Mouse (Mus musculus): Measurements from ENCODE around the gene Nanos3.

Nanos3 gene

DNA sequence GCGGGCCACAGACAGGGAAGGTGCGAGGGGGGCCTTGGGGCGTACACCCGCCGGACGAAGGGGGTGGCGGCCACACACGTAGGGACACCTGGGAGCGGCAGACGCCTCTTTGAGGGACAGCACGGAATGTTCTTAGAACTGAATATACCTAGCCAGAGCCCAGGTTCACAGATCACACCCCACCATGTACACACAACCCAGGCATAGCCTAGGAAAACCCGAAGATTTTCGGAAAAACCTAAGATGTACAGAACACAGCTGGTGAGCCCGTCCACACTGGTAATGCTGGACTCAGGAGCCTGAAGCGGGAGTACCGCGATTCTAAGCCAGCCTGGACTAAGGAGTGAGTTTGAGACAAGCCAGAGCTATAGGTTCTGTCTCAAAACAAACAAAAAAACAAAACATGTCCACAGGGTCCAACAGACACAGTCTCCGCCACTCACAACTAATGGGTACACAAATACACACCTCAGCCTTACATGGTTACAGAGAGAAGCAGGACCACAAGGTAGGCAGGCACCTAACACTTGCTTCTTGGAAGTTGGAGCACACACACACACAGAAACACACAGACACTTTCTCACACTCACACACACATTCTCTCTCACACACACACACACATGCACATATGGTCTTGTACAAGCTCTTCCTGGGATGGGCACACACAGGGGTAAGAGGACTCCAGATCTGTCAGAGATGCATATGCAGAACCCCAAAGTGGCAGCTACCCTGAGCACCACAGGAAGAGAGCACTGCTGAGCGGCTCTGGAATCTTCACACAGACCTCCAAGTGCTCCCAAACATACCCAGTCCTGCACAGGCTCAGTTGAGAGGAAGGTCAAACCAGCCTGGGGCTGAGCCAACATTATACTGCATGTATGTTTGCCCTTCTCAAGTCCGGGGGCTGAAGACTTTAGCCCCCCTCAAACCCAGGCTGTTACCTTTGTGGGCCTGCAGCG, 653 bp downstream of the Nanos3 start:
- in situ Hi-C loops (cut with MboI, MseI) = no loop called here

DNA sequence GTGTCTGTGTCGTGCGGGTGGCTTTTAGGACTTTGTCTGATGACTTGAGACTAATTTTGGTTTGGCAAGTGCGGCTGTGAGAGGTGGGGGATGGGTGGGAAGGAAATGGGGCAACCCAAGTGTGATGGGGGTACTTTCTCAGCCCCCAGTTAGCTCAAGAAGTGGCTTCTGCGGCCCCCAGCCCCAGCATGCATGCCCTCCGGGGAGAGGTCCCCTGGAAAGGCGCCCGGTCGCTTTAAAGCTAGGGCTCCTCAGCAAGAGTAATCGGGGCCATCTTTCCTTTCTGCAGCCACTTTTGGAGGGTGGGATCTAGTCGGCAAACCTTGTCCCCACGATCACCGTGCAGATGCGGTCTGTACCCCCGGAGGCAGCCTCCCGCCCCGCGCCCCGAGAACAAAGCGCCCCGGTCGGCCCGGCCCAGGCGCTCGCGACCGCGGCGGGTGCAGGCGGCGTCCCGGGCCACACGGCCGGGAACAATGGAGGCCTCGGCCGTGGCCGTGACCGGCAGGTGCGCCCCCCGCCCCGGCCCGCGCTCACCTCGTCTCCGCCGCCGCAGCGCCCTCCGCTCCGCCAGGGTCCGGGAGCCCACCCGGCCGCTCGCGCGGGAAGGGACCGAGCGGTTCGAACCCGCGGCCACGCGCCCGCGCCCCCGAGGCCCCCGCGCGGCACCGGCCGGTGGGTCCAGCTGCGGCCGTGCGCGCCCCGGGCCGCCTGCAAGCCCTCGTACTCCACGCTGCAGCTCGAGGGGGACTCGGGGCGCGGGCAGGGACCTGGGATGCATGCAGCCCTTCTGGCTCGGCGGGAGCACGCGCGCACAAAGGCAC, 1.5 kb downstream of the Nanos3 start:
- in situ Hi-C loops (cut with MboI, MseI) = no loop called here

DNA sequence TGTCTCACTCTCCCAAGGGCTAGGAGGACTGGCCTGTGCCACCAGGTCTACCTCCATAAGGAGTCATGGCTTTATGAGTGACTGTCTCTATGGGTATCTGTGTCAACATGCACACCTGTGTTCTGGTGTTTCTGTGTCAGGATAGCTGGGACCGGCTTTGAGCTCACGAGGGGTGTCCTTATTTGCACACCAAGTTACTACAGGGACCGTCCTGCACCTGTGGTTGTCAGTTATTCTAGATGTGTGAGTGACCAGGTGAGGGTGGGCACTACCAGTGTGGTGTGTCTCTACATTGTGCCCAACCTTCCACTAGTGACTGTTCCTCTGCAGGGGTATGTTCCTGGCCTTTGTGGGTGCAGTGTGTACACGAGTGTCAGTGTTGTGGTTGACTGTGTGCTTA, 2.2 kb downstream of the Nanos3 start:
- in situ Hi-C loops (cut with MboI, MseI) = no loop called here

DNA sequence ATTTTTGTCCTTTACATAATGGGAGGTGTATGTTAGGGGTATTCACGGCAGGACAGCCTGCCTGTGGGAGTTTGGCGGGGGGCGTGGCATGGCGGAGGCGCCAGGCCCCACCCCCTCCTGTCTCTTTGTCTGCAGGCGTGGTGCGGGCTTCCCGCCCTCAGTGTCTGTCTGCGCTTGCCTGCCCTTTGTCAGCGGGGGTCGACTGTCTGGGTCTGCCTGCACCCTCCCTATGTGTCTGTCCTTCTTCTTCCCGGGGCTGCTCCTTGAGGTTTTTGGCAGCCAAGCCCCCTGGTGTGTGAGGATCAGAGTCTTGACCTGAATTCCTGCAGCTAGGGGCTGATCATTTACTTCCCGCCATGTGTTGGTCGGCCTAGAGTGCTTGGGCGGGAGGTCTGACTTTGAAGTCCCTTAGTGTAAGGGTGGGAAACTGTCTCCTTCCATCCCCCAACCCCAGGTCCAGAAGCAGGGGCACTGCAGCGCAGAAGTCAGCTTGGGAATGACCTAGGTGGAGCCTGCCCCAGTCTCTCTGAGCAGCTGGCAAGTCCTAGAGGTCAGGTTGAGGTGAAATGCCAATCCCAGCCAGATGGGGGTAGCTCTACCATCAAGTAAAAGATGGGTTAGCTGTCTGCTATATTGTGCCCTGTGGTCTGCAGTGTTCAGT, 4.4 kb downstream of the Nanos3 start:
- in situ Hi-C loops (cut with MboI, MseI) = no loop called here

DNA sequence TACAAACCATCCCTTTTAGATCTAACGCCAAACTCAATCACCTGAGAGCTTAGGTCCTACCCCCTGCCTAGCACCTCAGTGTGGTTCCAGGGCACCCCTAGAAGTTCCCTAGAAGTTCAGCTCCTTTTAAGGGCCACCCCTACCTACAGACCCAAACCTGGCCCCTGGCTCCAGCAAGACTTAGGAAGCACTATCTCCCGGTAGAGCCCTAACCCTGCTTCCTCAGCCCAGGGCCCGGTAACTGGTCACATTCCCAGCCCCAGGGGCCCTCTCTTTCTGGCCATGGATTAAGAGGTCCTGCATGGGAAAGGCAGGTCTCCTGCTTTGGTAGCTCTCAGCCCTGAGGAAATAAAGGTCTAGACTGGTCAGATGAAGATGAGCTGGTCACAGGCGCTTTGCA, 5.1 kb downstream of the Nanos3 start:
- in situ Hi-C loops (cut with MboI, MseI) = no loop called here

DNA sequence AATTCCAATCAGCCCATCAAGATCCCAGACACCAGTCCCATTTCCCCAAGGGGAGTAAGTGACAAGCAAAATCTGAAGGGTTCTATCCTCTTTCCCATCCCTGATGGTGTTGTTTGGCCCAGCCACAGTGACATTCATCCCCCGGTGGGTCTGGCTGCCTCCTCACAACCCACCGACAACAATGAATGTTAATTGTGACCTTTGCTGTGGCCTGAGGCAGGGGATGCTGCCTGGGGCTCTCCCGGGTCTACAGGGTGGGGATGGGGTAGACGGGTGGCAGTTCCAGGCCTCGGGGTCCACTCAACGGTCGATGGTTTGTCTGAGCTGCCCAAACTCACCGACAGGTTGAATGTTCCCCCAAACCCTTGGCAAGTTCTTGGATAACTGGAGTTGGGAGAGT, 6.4 kb downstream of the Nanos3 start:
- in situ Hi-C loops (cut with MboI, MseI) = no loop called here

DNA sequence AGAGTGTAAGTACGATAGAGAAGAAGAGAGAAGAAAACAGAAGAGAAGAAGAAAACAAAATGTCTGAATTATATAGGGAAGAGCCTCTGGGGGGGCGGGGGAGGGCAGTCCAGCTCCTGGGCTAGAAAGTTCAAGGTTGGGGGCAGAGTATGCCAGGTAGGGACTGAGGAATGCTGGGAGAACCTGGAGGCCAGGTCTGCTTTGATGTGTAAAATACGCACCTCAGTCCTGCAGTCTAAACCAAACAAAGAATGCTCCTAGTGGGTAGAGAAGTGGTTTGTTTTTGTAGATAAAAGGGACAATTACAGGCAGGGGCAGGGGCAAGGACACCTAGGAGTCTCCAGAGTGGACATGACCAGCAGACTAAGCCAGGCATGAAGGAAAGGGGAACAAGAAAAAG, 7.6 kb downstream of the Nanos3 start:
- in situ Hi-C loops (cut with MboI, MseI) = no loop called here

DNA sequence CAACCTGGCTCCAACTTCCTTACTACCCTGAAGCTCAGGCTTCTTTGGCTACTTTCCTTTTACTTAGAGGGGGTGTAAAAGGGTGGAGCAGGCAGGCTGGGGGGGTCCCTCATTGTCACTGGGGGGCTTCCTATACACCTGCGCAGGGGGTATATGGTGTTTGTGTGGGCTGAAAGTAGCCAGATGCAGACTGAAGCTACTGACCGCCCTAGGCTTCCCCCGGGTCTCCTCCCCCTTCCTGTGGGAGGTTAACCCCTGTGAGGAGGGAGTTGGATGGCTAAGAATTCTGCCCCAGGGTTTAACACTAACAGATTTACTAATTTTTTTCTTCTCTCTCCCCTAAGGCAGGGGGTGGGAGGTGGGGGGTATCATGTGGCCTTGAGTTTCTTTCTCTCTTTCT, 8.5 kb downstream of the Nanos3 start:
- in situ Hi-C loops (cut with MboI, MseI) = no loop called here

DNA sequence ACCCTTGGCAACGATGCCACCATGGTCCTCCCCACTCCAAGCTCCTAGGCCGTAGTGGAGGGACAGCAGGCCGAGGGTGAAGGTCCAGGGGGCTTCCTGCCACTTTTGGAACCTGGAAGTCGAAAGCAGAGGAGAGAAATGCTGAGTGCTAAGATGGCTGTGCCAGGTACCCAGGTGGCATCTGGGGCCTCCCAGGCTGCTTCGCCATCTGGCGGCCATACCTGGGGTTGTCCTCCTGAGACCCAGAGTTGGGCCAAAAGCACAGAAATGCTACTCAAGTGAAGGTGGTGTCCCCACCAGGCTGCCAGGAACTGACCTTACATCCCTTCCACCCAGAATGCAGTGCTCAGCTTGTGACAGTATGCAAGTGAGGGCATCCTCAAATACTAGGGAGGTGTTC, 11.2 kb downstream of the Nanos3 start:
- in situ Hi-C loops (cut with MboI, MseI) = no loop called here

DNA sequence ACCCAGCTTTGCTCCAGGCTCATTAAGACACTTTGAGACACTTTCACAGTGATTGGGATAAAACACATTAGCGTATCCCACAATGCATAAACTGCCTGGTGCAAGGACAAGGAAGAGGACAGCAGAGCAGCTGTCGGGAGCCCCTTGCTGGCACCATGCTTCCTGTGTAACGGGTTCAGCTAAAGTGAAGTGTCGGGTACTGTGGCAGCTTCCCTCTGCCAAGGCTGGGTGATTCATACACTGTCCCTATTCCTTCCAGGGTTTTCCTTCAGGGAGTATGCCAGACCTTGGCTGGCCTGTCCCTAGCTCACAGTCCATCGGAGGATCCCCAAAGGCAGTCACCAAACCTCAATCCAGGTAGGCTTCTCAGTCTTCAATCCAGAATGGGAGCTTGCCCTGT, 14.9 kb downstream of the Nanos3 start:
- in situ Hi-C loops (cut with MboI, MseI) = no loop called here

DNA sequence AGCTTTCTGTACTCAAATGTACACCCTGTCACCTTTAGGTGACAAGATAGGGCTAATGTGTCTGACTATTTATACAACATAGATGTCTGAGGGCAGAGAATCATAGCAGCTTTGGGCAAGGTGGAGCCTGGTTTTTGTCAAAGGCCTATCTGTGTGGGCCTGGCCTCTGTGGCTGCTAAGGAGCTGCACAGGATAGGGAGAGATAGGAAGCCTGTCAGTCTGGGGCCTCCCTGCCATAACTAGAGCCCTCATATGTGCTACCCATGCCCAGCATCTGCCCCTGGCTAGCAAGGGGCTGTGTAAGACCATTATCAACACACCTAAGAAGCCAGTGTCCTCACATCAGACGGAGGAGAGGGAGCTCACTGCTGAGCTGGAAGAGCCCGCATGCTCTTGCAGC, 17.3 kb downstream of the Nanos3 start:
- in situ Hi-C loops (cut with MboI, MseI) = loop anchor here (10.0 kb wide), 2 partner anchors 187 to 597 kb away; no protein-coding TSS in a partner anchor

DNA sequence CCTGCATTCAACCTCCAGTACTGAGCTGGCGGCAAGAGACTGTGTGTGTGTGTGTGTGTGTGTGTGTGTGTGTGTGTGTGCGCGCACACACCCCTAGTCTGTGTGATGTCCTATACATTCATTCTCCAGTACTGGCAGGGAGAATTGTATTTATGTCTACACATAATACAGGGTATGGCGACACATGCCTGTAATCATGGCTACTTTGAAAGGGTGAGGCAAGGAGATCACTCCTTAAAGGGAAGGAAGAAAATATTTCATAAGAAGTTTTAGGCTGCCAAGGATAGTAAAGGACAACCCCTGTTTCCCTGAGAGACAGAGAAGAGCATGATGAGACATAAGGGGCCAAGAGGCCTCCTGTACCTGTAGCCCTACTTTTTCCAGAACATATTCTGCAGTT, 27.4 kb downstream of the Nanos3 start:
- in situ Hi-C loops (cut with MboI, MseI) = no loop called here

DNA sequence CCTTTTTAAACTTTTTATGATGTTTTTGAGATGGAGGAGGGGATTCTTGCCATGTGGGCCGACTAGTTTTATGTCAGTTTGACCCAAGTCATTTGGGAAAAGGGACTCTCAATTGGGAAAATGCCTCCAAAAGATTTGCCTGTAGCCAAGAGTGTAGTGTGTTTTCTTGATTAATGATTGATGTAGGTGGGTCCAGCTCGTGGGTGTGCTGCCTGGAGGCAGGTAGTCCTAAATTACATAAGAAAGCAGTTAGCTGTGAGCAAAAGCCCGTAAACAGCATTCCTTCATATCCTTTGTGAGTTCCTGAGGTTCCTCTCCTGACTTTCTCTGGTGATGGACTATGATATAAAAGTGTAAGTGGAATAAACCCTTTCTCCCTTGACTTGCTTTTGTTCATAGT, 35.8 kb downstream of the Nanos3 start:
- in situ Hi-C loops (cut with MboI, MseI) = no loop called here

DNA sequence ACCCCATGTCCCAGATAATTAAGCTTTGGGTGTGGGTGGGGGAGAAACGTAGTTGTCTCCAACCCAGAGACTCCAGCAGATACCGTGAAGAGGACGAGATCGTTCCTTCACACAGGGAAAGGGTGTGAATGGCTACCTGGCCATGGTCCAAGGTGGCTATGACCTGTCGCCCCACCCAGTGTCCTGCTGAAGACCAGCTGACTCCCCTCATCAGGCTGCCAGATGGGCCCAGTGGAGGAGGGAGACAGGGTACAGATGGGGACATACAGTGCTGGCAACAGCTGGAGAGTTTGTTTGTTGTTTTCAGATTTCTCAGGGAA, 36.5 kb downstream of the Nanos3 start:
- in situ Hi-C loops (cut with MboI, MseI) = no loop called here

DNA sequence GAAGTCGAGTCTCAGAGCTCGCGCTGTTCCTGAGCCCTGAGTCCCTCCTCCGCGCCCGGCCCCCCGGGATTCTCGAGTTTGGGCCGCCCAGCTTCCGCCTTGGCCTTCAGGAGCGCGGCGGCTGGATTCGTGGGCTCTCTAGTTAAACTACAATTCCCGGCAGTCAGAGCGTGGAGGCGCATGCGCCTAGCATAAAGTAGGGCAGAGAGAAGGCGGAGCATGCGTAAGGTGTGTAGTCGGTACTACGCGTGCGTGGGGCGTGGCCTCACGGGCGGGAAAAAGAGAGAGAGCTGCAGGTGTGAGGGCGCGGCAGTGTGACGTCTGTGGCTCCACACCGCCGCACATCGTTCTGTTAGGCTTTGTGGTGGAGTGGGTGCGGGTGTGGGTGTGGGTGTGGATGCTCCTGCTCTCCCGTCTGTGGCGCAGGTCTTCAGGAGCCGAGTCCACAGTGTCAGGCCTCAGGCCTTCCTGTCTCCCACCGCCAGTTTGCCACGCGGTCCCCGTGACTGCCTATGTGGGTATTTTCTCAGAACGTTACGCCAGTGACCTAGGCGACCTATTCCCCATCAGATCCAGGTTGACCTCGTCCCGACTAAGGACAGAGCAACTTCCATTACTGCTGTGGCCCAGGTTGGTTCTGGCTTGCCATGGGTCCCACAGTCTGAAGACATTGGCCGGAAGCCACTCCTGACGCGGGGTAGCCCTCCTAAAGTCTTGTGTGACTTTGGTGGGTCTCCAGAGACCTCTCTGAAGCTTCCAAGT, 37.1 kb downstream of the Nanos3 start, which contains the start of the genes Cc2d1a and 4930432K21Rik:
TSS of gene Cc2d1a (minus strand) at position 168 of the 762 bp plus-strand sequence.
TSS of gene 4930432K21Rik (plus strand) at position 257 of the 762 bp plus-strand sequence.
- in situ Hi-C loops (cut with MboI, MseI) = no loop called here

DNA sequence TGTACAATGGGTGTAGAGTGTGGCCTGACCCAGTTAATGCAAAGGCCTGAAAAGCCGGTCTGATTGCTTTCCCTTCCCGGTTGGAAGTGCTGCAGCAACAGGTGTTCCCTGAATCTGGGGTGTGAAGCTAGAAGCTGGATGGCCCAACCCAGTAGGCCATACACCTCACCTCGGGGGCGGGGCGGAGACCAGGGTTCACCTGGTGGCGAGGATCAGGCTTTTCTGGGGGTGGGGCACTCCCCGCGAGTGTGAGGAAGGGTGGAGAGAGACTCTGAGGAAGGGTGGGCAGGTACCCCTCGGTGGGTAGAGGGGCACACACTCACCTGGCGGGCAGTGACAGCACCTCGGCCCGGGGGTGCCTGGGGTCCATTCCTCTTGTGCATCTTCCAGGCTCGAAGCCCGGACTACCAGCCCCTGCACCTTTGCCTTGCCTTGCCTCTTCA, 37.7 kb downstream of the Nanos3 start:
- in situ Hi-C loops (cut with MboI, MseI) = no loop called here

DNA sequence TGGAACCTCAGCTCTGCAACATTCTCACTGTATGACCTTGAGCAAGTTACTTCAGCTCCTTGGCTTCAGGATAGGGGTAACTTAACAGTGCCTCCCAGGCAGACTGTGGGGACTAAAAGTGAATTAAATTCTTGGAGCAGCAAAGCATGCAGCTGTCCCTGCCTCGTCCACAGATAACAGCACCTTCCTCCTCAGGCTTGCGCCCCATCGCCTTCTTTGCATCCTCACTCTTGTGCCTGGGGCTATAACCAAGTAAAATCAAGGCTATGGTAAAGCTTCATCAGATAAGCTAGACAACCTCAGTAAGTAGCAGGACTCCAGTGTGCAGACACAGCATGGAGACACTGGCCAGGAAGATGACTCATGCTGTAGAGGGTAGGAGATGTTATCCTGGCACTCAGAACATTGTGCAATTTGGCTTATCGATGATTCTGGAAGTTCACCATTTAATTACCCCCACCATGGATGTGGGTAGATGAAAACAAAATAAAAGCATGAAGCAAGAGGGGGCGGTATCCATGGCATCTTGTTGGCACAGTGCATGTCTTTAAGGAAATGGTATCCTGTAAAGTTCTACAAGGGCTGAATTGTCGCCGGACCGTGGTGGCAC, 40.3 kb downstream of the Nanos3 start:
- in situ Hi-C loops (cut with MboI, MseI) = no loop called here

DNA sequence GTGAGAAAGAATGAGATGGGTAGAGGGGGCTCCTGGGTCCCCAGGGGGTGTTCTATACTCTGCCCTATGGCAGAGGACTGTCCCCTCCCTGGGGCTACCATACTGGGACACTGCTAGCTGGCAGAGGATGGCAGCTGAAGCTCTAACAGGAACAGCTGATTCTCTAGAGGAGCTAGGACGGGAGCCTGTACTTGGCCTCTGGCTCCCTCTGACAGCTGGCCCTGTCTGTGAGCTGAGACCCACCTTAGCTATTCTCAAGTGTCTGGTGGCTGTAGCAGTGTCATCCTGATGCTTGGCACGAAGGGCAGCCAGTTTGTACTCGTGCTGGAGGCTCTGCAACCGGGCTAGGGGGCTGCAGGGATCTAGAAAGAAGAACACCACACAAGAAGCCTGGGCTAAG, 44.2 kb downstream of the Nanos3 start:
- in situ Hi-C loops (cut with MboI, MseI) = no loop called here

DNA sequence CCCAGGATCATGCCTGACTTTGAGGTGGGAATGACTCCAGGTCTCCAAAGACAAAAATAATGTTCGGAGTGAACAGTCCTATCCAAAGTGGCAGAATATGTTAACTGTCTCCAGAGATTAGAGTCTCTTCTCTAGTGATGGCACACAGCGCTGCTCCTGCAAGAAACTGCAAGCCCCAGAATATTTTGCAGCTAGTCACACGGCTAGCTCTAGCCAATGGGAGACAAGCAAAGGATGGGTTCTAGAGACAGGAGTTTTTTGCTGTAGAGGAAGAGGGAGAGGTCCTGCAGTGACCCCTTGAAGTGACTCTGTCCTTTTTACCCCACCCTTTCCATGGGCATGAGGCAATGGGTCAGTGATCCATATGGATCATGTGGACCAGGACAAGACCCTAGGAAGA, 47.2 kb downstream of the Nanos3 start:
- in situ Hi-C loops (cut with MboI, MseI) = no loop called here

DNA sequence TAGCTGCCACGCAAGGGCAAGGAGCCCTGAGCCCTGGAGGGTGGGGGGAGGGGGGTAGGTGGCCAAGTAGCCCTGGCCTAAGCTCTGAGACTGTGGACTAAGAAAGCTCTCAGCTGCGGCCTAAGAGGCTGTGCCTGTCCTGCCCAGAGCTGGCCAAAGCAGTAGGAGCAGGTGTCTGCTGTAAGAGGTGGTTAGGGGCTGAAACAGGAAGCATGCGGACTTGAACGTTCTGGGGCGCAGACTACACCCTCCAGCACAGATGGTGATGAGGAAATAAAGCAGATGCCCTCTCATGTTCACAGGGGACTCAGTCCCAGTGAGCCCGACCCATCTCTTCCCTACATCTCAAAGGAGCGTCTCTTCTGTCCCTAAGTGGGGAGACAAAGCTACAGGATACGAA, 52.8 kb downstream of the Nanos3 start:
- in situ Hi-C loops (cut with MboI, MseI) = loop anchor here in 1 of 2 experiments (5.0 kb wide), 1 partner anchor 95 kb away; no protein-coding TSS in a partner anchor

DNA sequence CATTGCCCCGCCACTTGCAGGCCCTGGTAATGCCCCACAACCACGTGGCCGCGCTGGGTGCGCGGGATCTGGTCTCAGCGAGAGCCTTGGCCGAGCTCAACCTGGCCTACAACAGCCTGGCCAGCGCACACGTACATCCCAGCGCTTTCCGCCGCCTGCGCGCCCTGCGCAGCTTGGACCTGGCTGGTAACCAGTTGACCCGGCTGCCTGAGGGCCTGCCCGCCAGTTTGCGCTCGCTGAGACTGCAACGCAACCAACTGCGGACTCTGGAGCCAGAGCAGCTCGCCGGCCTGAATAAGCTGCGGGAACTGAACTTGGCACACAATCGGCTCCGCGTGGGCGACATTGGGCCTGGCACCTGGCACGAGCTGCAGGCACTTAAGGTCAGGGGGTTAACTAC, 54.2 kb downstream of the Nanos3 start:
- in situ Hi-C loops (cut with MboI, MseI) = loop anchor here in 1 of 2 experiments (5.0 kb wide), 1 partner anchor 94 kb away; no protein-coding TSS in a partner anchor
